Mouse (Mus musculus): ENCODE measurements around the gene Psat1.

The Psat1 gene

GRCm38 (mm10) chr19:15864129-15864528 lies 83.0 kb downstream of the Psat1 start:
- no peak for DNase-seq

DNA sequence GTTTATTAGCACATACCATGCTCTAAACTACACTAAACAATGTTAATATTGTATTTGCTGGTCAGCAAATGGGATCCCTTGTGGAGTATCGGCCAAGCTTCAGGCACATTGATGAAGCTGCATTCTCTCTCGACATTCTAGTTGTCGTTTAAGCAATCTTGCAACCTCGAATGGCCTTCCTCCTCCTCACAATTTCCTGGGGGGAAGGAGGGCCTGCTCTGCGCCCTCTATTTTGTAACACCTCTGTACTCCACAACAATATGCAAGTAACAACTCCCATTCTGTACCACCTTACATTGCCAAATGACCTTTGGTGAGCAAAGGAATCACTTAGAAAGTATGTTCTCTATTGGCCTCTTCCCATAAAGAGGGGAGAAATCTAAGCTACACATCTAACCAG lies 91.8 kb downstream of the Psat1 start:
- no peak for DNase-seq

Data from cerebellum, postnatal 10 days (tissue).